Mouse (Mus musculus): Measurements from ENCODE around the gene Snrpg. TPM values are rescaled to one million over a fixed set of nuclear protein-coding genes. Genes with fewer than 3 reads are reported as not detected.
"Not testable (repeated sequence)": the region's sequence is repeated elsewhere in the genome, so short reads cannot be mapped to it uniquely, and the experiment has no call there.

Snrpg gene
- polyA plus RNA-seq (2012; rRNA removed), result 49.7 and 66.9 TPM in 2 replicates

GRCm38 (mm10) chr6:86370764-86371339 lies at the start of gene Snrpg:
TSS of gene Snrpg (plus strand) at chr6:86371304.
- WGBS, result 13% methylated on average over 15 of the region's 15 CpGs

DNA sequence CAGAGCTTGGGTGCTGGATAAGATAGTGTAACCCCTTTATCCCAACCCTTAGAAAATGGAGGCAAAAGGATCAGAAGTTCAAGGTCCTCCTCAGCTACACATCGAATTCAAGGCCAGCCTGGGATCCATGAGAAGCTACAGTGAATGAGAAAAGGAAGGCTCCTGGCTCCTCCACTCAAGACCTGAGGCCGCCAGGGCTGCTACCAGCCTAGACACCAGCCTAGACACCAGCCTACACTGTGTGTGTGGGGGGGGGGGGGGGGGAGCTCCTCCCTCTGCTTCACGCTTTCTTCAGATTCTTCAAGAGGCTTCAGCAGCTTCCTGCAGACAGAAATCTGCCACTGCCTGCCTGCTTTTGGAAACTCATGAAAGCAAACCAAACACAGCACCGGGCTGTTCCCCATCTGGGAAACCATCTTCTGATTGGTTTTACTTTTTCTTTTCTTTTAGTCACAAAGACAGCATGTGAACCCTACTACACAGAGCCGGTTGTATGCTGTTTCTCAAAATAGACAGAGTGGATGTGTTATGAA lies 49.0 kb upstream of the Snrpg start:
- 84% methylated on average over 5 of the region's 5 CpGs for WGBS

More at GRCm38 (mm10) chr6:86370764-86371339, at the start of gene Snrpg:
- no peak for DNase-seq (ENCODE audit: low read depth, low spot score)

DNA sequence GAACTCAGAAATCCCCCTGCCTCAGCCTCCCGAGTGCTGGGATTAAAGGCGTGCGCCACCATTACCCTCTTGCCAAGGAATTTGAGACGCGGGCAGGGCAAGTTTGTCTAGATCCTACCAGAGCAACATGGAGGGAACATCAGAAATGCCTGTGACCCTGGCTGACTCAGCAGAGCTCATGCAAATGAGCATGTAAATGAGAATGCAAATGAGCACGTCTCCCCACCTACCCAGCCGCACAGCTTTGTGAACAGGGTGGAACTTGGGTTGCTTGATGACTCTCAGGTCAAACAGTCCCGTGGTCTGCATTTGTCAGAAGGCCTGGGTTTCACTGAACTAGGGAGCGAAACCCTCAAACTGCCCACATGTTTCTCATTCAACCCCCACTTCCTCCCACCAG lies 48.1 kb upstream of the Snrpg start:
- no peak for DNase-seq (ENCODE audit: low read depth, low spot score)
- 94% methylated on average over 9 of the region's 9 CpGs for WGBS

More for the DNA sequence above, 49.0 kb upstream of the Snrpg start:
- DNase-seq (ENCODE audit: low read depth, low spot score), result no peak

DNA sequence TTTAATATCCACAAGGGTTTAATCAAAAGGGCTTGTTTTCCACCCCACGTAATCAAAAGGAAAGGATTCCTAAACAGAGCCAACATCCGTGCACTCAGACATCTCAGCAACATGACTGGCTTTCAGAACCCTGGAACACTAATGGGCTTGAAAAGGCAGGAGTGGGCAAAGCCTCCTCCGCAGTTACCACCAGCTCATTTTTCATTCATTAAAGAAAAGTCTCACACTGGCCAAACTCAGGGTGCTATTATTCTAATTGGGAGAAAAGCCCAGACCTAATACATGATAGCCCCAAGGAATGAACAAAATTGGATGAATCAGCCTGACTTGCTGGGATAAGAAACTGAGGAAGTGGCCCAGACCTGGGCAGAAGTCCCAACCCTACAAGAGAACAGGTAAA lies 46.7 kb upstream of the Snrpg start:
- DNase-seq (ENCODE audit: low read depth, low spot score), result no peak
- 82% methylated on average over 3 of the region's 3 CpGs for WGBS

- 67% methylated on average over 5 of the region's 5 CpGs for WGBS
- DNase-seq (ENCODE audit: low read depth, low spot score), result no peak
Measured at GRCm38 (mm10) chr6:86325646-86326045, 45.5 kb upstream of the Snrpg start.

GRCm38 (mm10) chr6:86326866-86327265 lies 44.2 kb upstream of the Snrpg start:
- no peak for DNase-seq (ENCODE audit: low read depth, low spot score)
- 90% methylated on average over 18 of the region's 18 CpGs for WGBS

GRCm38 (mm10) chr6:86328369-86328768 lies 42.7 kb upstream of the Snrpg start:
- 32% methylated on average over 3 of the region's 3 CpGs for WGBS
- no peak for DNase-seq (ENCODE audit: low read depth, low spot score)

GRCm38 (mm10) chr6:86329943-86330342 lies 41.2 kb upstream of the Snrpg start:
- WGBS, result 93% methylated on average over 6 of the region's 6 CpGs
- no peak for DNase-seq (ENCODE audit: low read depth, low spot score)

DNA sequence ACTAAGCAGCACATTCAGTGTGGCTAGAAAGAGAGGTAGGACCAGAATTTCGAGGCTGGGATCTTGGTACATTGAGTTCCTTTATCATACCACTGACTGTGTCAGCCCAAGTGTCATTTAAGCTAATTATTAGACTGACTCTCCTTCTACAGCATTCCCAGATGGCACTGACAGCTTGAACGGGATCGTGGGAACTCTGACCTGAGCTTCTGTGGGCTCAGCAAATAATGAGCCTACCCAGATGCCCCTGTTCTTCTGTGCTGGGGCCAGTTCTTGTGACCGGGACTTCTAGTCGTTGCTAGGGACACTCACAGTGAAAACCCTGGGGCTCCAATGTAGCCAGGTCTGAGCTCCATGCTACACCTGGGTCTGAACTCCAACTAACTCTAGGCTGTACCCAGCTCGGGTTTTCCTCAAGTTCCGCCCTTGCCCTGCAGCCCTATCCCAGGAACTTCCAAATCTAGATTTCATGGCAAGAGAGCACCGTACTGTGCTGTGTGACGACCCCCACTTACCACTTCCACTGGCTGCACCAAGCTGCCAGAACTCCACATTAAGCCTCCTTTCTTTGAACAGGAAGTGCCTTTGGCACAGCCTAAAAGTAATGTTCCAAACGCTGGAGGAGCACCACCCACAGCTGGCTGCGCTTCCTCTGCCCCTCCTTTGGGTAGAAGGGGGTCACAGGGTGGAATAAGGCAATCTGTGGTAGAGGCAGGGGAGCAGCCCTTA lies 35.8 kb upstream of the Snrpg start:
- DNase-seq (ENCODE audit: low read depth, low spot score), result no peak
- WGBS, result 57% methylated on average over 11 of the region's 11 CpGs

- DNase-seq (ENCODE audit: low read depth, low spot score), result no peak
- WGBS, result 85% methylated on average over 5 of the region's 5 CpGs
Measured at GRCm38 (mm10) chr6:86335860-86336259, 35.2 kb upstream of the Snrpg start.

DNA sequence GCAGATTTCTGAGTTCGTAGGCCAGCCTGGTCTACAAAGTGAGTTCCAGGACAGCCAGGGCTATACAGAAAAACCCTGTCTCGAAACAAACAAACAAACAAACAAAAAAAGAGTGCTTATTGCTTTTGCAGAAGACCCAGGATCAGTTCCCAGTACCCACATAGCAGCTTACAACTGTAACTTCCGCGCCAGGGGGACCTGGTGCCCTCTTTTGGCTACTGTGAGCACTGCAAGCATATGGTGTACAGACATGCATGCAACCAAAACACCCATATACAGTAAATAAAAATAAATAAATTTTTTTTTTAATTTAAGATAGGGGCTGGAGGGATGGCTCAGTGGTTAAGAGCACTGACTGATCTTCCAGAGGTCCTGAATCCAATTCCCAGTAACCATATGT lies 34.8 kb upstream of the Snrpg start:
- not testable (repeated sequence) for DNase-seq (ENCODE audit: low read depth, low spot score)
- 90% methylated on average over 4 of the region's 4 CpGs for WGBS

DNA sequence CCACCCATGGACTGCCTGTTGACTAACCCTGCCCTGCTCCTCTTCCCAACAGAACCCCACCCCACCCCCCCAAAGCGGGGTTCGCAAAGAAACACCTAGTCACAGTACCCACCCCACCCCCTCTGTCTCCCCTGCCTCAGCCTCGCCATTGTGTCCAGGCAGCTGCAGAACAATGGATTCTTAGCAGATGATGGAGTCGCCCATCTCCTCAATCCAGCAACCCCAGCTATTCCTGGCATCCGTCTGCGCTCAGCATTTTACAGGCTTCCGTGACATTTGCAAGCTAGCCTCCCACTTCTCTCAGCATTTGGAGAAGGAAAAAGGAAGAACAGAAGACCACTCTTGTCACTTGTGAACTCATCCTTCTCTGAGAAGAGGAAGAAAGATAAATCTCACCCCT lies 27.4 kb upstream of the Snrpg start:
- WGBS, result 38% methylated on average over 7 of the region's 7 CpGs
- DNase-seq (ENCODE audit: low read depth, low spot score), result no peak

DNA sequence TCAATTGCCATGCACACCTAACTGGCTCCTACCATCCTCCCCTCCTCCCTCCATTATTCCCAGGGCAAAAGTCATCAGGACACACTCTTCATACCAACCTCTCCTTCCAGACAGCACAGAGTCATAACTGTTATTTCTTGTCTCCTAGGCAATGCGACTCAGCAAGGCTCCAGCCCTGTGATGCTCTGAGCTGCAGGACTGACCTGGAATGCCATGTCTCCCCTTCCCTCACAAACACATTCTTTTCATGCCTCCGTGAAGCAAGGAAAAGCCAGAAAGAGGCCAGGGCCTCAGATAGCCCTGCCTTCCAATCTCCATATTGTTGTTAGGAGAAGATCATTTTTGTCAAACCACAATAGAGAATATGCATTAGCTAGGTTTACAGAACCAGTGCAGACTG lies 25.0 kb upstream of the Snrpg start:
- WGBS, result 50% methylated on average over 2 of the region's 2 CpGs
- no peak for DNase-seq (ENCODE audit: low read depth, low spot score)

- peak; percentile 32 for DNase-seq (ENCODE audit: low read depth, low spot score)
- 31% methylated on average over 7 of the region's 7 CpGs for WGBS
Measured at GRCm38 (mm10) chr6:86349257-86349656, 21.8 kb upstream of the Snrpg start.

GRCm38 (mm10) chr6:86354948-86355347 lies 16.2 kb upstream of the Snrpg start:
- WGBS, result 73% methylated on average over 3 of the region's 3 CpGs

GRCm38 (mm10) chr6:86356956-86357355 lies 14.1 kb upstream of the Snrpg start:
- no peak for DNase-seq (ENCODE audit: low read depth, low spot score)
- WGBS, result 73% methylated on average over 9 of the region's 9 CpGs

More at GRCm38 (mm10) chr6:86354948-86355347, 16.2 kb upstream of the Snrpg start:
- no peak for DNase-seq (ENCODE audit: low read depth, low spot score)

DNA sequence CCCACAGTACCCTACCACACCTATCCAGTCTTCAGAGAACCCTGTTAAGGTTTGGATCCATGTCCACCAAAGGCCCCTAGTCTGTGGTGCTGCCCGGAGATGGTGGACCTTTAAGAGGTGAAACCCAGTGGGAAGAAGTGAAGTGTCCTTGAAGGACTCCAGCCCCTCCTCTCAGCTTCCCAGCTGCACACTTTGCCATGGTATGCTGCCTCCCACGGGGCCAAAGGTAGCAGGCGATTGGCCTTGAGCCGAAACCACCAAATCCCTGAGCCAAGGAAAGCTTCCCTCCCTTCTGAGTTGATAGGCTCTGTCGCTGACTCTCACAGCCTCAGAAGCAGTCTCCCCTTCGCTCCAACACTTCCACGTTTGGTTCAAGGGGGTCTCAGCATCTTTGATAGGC lies 10.4 kb upstream of the Snrpg start:
- 36% methylated on average over 7 of the region's 7 CpGs for WGBS
- DNase-seq (ENCODE audit: low read depth, low spot score), result no peak

DNA sequence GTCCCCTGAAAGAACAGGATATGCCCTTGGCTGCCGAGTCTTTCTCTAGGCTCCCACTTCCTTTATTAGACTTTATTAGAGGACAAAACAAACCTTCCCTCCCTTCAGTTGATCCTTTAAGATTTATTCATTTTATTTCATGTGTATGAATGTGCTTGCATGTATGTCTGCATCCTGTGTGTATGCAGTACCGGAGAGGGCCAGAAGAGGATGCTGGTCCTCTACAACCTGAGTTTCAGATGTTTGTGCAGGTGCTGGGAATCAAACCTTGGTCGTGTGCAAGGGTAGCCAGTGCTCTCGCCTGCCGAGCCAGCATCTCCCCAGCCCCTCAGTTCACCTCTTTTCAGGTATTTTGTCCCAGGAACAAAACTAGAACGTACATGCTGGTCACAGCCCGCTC lies 9.7 kb upstream of the Snrpg start:
- WGBS, result 93% methylated on average over 7 of the region's 7 CpGs
- no peak for DNase-seq (ENCODE audit: low read depth, low spot score)

- WGBS, result under 1% methylated on average over 17 of the region's 17 CpGs
Measured at GRCm38 (mm10) chr6:86364442-86365141, 6.5 kb upstream of the Snrpg start.

GRCm38 (mm10) chr6:86365371-86366124 lies 5.6 kb upstream of the Snrpg start, which contains the start of gene Fam136a:
TSS of gene Fam136a (plus strand) at chr6:86365646.
- 1% methylated on average over 75 of the region's 76 CpGs for WGBS
- peak; percentile 97 for DNase-seq (ENCODE audit: low read depth, low spot score)

More at GRCm38 (mm10) chr6:86364442-86365141, 6.5 kb upstream of the Snrpg start:
- DNase-seq (ENCODE audit: low read depth, low spot score), result peak; percentile 61
